ENCODE assay signal across 13 mouse cellular contexts in genomic region chr4:96697511-96698217, GRCm38 (mm10). TPM values are rescaled to one million over a fixed set of nuclear protein-coding genes. Genes with fewer than 3 reads are reported as not detected.
DNase-seq lines count a peak whose midpoint lies in the region; ATAC-seq lines count a peak whose summit lies in the region.
"Had no signal": no experiment of that assay in that cellular context is flagged by ENCODE, and none has a peak within 500 bp of the region (broad histone marks: within the 10 kb centered on the region; RNA-seq: fewer than 3 reads in every experiment).

No protein-coding gene starts in this region.

- H3K27me3 ChIP-seq in forebrain, embryonic 13.5 days = no peaks in the 10 kb centered on the region
- H3K27me3 ChIP-seq in limb, embryonic 13.5 days = no peaks in the 10 kb centered on the region

- peaks cover 25% of the 10 kb centered on the region for H3K4me1 ChIP-seq in forebrain, embryonic 13.5 days
- H3K4me1 ChIP-seq in limb, embryonic 13.5 days = peaks cover 20% of the 10 kb centered on the region

- H3K4me3 ChIP-seq in forebrain, embryonic 13.5 days = no peak overlapping the region
- H3K4me3 ChIP-seq in limb, embryonic 13.5 days = no peak overlapping the region

- 46% methylated on average over 15 of the region's 15 CpGs for WGBS in forebrain, embryonic 13.5 days
- WGBS in limb, embryonic 13.5 days = 73% methylated on average over 15 of the region's 15 CpGs

- H3K27ac ChIP-seq in forebrain, embryonic 13.5 days = peak overlapping the region; percentile 83
- no peak overlapping the region for H3K27ac ChIP-seq in limb, embryonic 13.5 days
- H3K27ac ChIP-seq: liver, embryonic 14.5 days had no signal

- peak; percentile 28 to 31 for DNase-seq in left cerebral cortex, postnatal 14 days (ENCODE audit: low spot score in 2 of 2)
- DNase-seq in left cerebral cortex, adult 11 months (ENCODE audit: low spot score) = no peak
- peak; percentile 34 for DNase-seq in right cerebral cortex, adult 18-20 months
- DNase-seq in ovary, postnatal 10 days (ENCODE audit: low spot score) = no peak
- no peak for DNase-seq in cerebellum, adult 9-11 months

- H3K36me3 ChIP-seq in forebrain, embryonic 13.5 days (ENCODE audit: poor library complexity, severe bottlenecking) = no peaks in the 10 kb centered on the region
- H3K36me3 ChIP-seq in limb, embryonic 13.5 days = no peaks in the 10 kb centered on the region

- H3K9ac ChIP-seq in forebrain, embryonic 13.5 days = no peak overlapping the region
- H3K9ac ChIP-seq in limb, embryonic 13.5 days = no peak overlapping the region
- H3K9ac ChIP-seq: liver, embryonic 14.5 days had no signal

- intact Hi-C loops in left cerebral cortex, postnatal 14 days (cut with DNase I) = no loop called here

- no peaks in the 10 kb centered on the region for H3K9me3 ChIP-seq in forebrain, embryonic 13.5 days (replicated peaks)
- H3K9me3 ChIP-seq in limb, embryonic 13.5 days = no peaks in the 10 kb centered on the region

- H3K4me2 ChIP-seq in forebrain, embryonic 13.5 days = peak overlapping the region; percentile 17
- no peak overlapping the region for H3K4me2 ChIP-seq in limb, embryonic 13.5 days (replicated peaks)

- ATAC-seq in forebrain, embryonic 13.5 days = peak; percentile 83
- ATAC-seq in limb, embryonic 13.5 days (ENCODE audit: low FRiP score, low read depth) = peak; percentile 54; the same call in 1 of the 2 replicates
- ATAC-seq in CD4-positive, CD25-positive, alpha-beta regulatory T cell, adult 4 months = no peak

RNA-seq across cellular contexts. Expression of gene Cyp2j5, which starts 33.7 kb away (rescaled TPM):
- not detected for total RNA-seq in left cerebral cortex, postnatal 14 days (2021)
- not detected in 2 replicates for polyA plus RNA-seq in forebrain, embryonic 13.5 days (2015; fragmentation: Nextera tagmentation; extraction: Ambion mirVana)
- not detected in 2 replicates for polyA plus RNA-seq in limb, embryonic 13.5 days (2015; fragmentation: Nextera tagmentation; extraction: Ambion mirVana)
- polyA plus RNA-seq in CD4-positive, CD25-positive, alpha-beta regulatory T cell, adult 4 months (2017; shearing (Covaris generic)) = not detected
- total RNA-seq: MEL had no signal
- polyA plus RNA-seq: cortical plate, adult 2 months; heart, embryonic 16.5 days; small intestine, adult 2 months had no signal

Comparison
In these comparisons a context has a peak if more than half of its experiments do, and no peak if none do; other contexts are left out.
1. DNase-seq: peak in left cerebral cortex, postnatal 14 days (2 of 2) and right cerebral cortex, adult 18-20 months (single experiment); none in left cerebral cortex, adult 11 months (single experiment), ovary, postnatal 10 days (single experiment) and cerebellum, adult 9-11 months (single experiment).